Mouse (Mus musculus): Measurements from ENCODE around the gene Pnkd. TPM values are rescaled to one million over a fixed set of nuclear protein-coding genes. Genes with fewer than 3 reads are reported as not detected.
A peak's percentile ranks its signal among the peaks of the same experiment; 100 is the strongest.

Gene Pnkd
- polyA plus RNA-seq, 1 experiment from 2014 or later = 119 TPM

- no peaks in the 10 kb centered on the region for H3K36me3 ChIP-seq
- H3K9me3 ChIP-seq = no peaks in the 10 kb centered on the region
- H3K27ac ChIP-seq (replicated peaks) = no peak overlapping the region
- 0 out of 2 replicates have a peak, but pooled peaks cover 6% of the 10 kb centered on the region for H3K4me1 ChIP-seq (replicated peaks)
- H3K27me3 ChIP-seq = no peaks in the 10 kb centered on the region
- no peak for ATAC-seq (ENCODE audit: low read depth)
- 89% methylated on average over 10 of the region's 10 CpGs for WGBS
- no peak overlapping the region for H3K9ac ChIP-seq
- no peak overlapping the region for H3K4me3 ChIP-seq
- no peak overlapping the region for H3K4me2 ChIP-seq
Observed at GRCm38 (mm10) chr1:74375561-74375960, 90.8 kb downstream of the Pnkd start.

GRCm38 (mm10) chr1:74376396-74376795 lies 91.7 kb downstream of the Pnkd start:
- Histone ChIP-seq H3K4me1 (replicated peaks) (0 out of 2 replicates have a peak, but pooled peaks cover 6% of the 10 kb centered on the region), H3K9ac (no peak overlapping the region), H3K27me3 (no peaks in the 10 kb centered on the region), H3K4me3 (no peak overlapping the region), H3K27ac (replicated peaks) (no peak overlapping the region), H3K4me2 (no peak overlapping the region), H3K36me3 (no peaks in the 10 kb centered on the region), H3K9me3 (no peaks in the 10 kb centered on the region)
- 83% methylated on average over 4 of the region's 4 CpGs for WGBS
- ATAC-seq (ENCODE audit: low read depth) = no peak

- H3K9ac ChIP-seq = no peak overlapping the region
- H3K4me2 ChIP-seq = no peak overlapping the region
- no peak overlapping the region for H3K27ac ChIP-seq (replicated peaks)
- H3K36me3 ChIP-seq = no peaks in the 10 kb centered on the region
- H3K9me3 ChIP-seq = no peaks in the 10 kb centered on the region
- H3K27me3 ChIP-seq = no peaks in the 10 kb centered on the region
- 88% methylated on average over 7 of the region's 7 CpGs for WGBS
- 0 out of 2 replicates have a peak, but pooled peaks cover 6% of the 10 kb centered on the region for H3K4me1 ChIP-seq (replicated peaks)
- no peak overlapping the region for H3K4me3 ChIP-seq
- no peak for ATAC-seq (ENCODE audit: low read depth)
Observed at GRCm38 (mm10) chr1:74379058-74379504, 94.4 kb downstream of the Pnkd start.

- WGBS = 82% methylated on average over 5 of the region's 5 CpGs
- Histone ChIP-seq H3K4me2 (no peak overlapping the region), H3K36me3 (no peaks in the 10 kb centered on the region), H3K9ac (no peak overlapping the region), H3K4me1 (replicated peaks) (0 out of 2 replicates have a peak, but pooled peaks cover 6% of the 10 kb centered on the region), H3K4me3 (no peak overlapping the region), H3K27ac (replicated peaks) (no peak overlapping the region), H3K27me3 (no peaks in the 10 kb centered on the region), H3K9me3 (no peaks in the 10 kb centered on the region)
- ATAC-seq (ENCODE audit: low read depth) = no peak
Observed at GRCm38 (mm10) chr1:74380484-74380883, 95.8 kb downstream of the Pnkd start.

- H3K4me1 ChIP-seq (replicated peaks) = no peaks in the 10 kb centered on the region
Observed at GRCm38 (mm10) chr1:74381588-74382021, 96.9 kb downstream of the Pnkd start.

GRCm38 (mm10) chr1:74383385-74383784 lies 98.7 kb downstream of the Pnkd start:
- no peak overlapping the region for H3K27ac ChIP-seq (replicated peaks)
- WGBS = 91% methylated on average over 13 of the region's 13 CpGs
- peaks cover 1% of the 10 kb centered on the region; the same call in 1 of the 2 replicates for H3K27me3 ChIP-seq
- ATAC-seq (ENCODE audit: low read depth) = no peak
- H3K4me2 ChIP-seq = no peak overlapping the region
- H3K4me1 ChIP-seq (replicated peaks) = peaks cover 7% of the 10 kb centered on the region
- H3K4me3 ChIP-seq = no peak overlapping the region
- no peaks in the 10 kb centered on the region for H3K36me3 ChIP-seq
- no peaks in the 10 kb centered on the region for H3K9me3 ChIP-seq
- no peak overlapping the region for H3K9ac ChIP-seq

More at GRCm38 (mm10) chr1:74381588-74382021, 96.9 kb downstream of the Pnkd start:
- no peak for ATAC-seq (ENCODE audit: low read depth)
- Histone ChIP-seq H3K4me3 (no peak overlapping the region), H3K9ac (no peak overlapping the region), H3K27ac (replicated peaks) (no peak overlapping the region), H3K4me2 (no peak overlapping the region), H3K27me3 (no peaks in the 10 kb centered on the region), H3K9me3 (no peaks in the 10 kb centered on the region), H3K36me3 (no peaks in the 10 kb centered on the region)
- 93% methylated on average over 10 of the region's 10 CpGs for WGBS

- Histone ChIP-seq H3K9me3 (no peaks in the 10 kb centered on the region), H3K36me3 (no peaks in the 10 kb centered on the region), H3K4me2 (no peak overlapping the region), H3K27me3 (peaks cover 11% of the 10 kb centered on the region), H3K4me1 (replicated peaks) (peaks cover 9% of the 10 kb centered on the region), H3K9ac (no peak overlapping the region), H3K4me3 (no peak overlapping the region), H3K27ac (replicated peaks) (no peak overlapping the region)
- WGBS = 86% methylated on average over 8 of the region's 8 CpGs
- no peak for ATAC-seq (ENCODE audit: low read depth)
Observed at GRCm38 (mm10) chr1:74384525-74384924, 99.8 kb downstream of the Pnkd start.

GRCm38 (mm10) chr1:74385064-74385463 lies 100.3 kb downstream of the Pnkd start:
- peaks cover 15% of the 10 kb centered on the region for H3K27me3 ChIP-seq
- no peak for ATAC-seq (ENCODE audit: low read depth)
- H3K4me3 ChIP-seq = no peak overlapping the region
- H3K4me1 ChIP-seq (replicated peaks) = peaks cover 15% of the 10 kb centered on the region
- H3K4me2 ChIP-seq = no peak overlapping the region
- WGBS = 95% methylated on average over 10 of the region's 10 CpGs
- H3K9me3 ChIP-seq = no peaks in the 10 kb centered on the region
- H3K36me3 ChIP-seq = no peaks in the 10 kb centered on the region
- H3K27ac ChIP-seq (replicated peaks) = no peak overlapping the region
- no peak overlapping the region for H3K9ac ChIP-seq

- no peak overlapping the region for H3K4me3 ChIP-seq
- peaks cover 19% of the 10 kb centered on the region for H3K4me1 ChIP-seq (replicated peaks)
- WGBS = 88% methylated on average over 8 of the region's 8 CpGs
- no peak overlapping the region for H3K27ac ChIP-seq (replicated peaks)
- no peaks in the 10 kb centered on the region for H3K9me3 ChIP-seq
- ATAC-seq (ENCODE audit: low read depth) = no peak
- H3K9ac ChIP-seq = no peak overlapping the region
- H3K27me3 ChIP-seq = peaks cover 15% of the 10 kb centered on the region
- no peak overlapping the region for H3K4me2 ChIP-seq
- H3K36me3 ChIP-seq = no peaks in the 10 kb centered on the region
Observed at GRCm38 (mm10) chr1:74385531-74385930, 100.8 kb downstream of the Pnkd start.

- Histone ChIP-seq H3K4me2 (peak overlapping the region; percentile 59), H3K9me3 (no peaks in the 10 kb centered on the region), H3K27me3 (peaks cover 15% of the 10 kb centered on the region), H3K36me3 (no peaks in the 10 kb centered on the region), H3K27ac (replicated peaks) (peak overlapping the region; percentile 96), H3K9ac (peak overlapping the region; percentile 75), H3K4me1 (replicated peaks) (peaks cover 27% of the 10 kb centered on the region), H3K4me3 (peak overlapping the region; percentile 61)
- ATAC-seq (ENCODE audit: low read depth) = no peak
- 54% methylated on average over 7 of the region's 10 CpGs for WGBS
Observed at GRCm38 (mm10) chr1:74386363-74386713, 101.6 kb downstream of the Pnkd start.

GRCm38 (mm10) chr1:74386714-74387385 lies 102.1 kb downstream of the Pnkd start:
- Histone ChIP-seq H3K4me2 (peak overlapping the region; percentile 59), H3K36me3 (no peaks in the 10 kb centered on the region), H3K27ac (replicated peaks) (peak overlapping the region; percentile 96), H3K4me1 (replicated peaks) (peaks cover 27% of the 10 kb centered on the region), H3K4me3 (peak overlapping the region; percentile 61), H3K27me3 (peaks cover 15% of the 10 kb centered on the region), H3K9ac (peak overlapping the region; percentile 75), H3K9me3 (no peaks in the 10 kb centered on the region)
- WGBS = under 1% methylated on average over 26 of the region's 26 CpGs
- peak; percentile 90 for ATAC-seq (ENCODE audit: low read depth)

GRCm38 (mm10) chr1:74387386-74387988 lies 102.8 kb downstream of the Pnkd start:
- Histone ChIP-seq H3K4me2 (peak overlapping the region; percentile 59), H3K27ac (replicated peaks) (peak overlapping the region; percentile 96), H3K9ac (peak overlapping the region; percentile 75), H3K36me3 (no peaks in the 10 kb centered on the region), H3K4me1 (replicated peaks) (peaks cover 32% of the 10 kb centered on the region), H3K27me3 (peaks cover 15% of the 10 kb centered on the region), H3K4me3 (peak overlapping the region; percentile 61), H3K9me3 (no peaks in the 10 kb centered on the region)
- ATAC-seq (ENCODE audit: low read depth) = no peak
- 55% methylated on average over 15 of the region's 15 CpGs for WGBS
